Mouse (Mus musculus): ENCODE measurements around the gene Cadm4. TPM values are rescaled to one million over a fixed set of nuclear protein-coding genes. Genes with fewer than 3 reads are reported as not detected.
A peak's percentile ranks its signal among the peaks of the same experiment; 100 is the strongest.

The Cadm4 gene
- total and polyA plus RNA-seq, 3 experiments = 0.16 to 0.59 (median 0.36) TPM

DNA sequence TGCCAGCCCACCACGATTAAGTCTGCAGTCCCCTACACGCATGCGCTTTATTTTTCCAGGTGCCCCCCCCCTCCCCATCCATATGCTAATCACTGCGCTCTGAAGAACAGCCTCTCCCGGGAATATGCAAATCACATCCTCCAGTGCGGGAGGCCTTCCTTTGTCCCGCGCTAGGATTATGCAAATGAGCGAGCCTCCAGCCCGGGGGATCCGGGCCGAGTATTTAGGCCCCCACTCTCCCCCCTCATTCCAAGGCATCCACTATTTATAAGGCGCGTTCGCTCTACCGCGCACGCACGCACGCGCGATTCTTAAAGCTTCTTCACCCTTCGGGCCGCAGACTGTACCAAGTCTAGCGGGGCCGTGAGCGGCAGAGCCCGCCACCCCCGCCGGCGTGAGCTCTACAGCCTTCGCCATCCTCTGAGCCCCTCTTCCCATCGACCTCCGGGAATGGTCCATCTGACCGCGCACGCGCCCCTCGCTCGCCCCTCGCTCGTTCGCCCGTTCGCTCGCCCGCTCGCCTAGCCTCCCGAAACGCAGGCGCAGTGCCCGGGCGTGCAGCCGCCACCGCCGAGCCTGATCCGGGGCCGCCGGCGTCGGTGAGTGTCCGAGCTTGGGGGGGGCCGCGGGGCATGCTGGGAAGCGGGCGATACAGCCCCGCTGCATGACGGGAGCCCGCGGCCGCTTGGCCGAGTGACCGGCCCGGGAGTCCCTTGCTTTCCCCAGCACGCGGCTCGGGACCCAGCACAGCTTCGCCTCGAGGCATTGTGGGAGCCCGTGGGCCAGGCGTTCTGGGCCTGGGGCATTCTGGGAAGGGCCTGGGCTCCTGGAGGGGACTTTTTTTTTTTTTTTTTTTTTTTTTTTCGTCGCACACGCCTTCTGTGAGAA is 25.3 kb downstream of the Cadm4 start, which contains the start of gene Zfp428 (continued):
- no peak for TF ChIP-seq PAX5 (IDR thresholded peaks at IDR 0.05; ENCODE audit: low read length)
- no peak for TF ChIP-seq JUN (IDR thresholded peaks at IDR 0.05; ENCODE audit: insufficient read depth, low read depth, low read length)
- peak; percentile 52; the same call in 1 of the 2 replicates for TF ChIP-seq TBP (conservative IDR thresholded peaks at IDR 0.05; ENCODE audit: low read depth, low read length)
- TF ChIP-seq KAT2A (IDR thresholded peaks at IDR 0.05; ENCODE audit: insufficient replicate concordance, low read length) = peak; percentile 59; the same call in 1 of the 2 replicates
- peak; percentile 66; the same call in 1 of the 2 replicates for TF ChIP-seq POLR2AphosphoS2 (IDR thresholded peaks at IDR 0.05; ENCODE audit: low read depth, low read length)
- peak; percentile 75 for TF ChIP-seq SIN3A (IDR thresholded peaks at IDR 0.05; ENCODE audit: low read length)
- TF ChIP-seq NELFE (IDR thresholded peaks at IDR 0.05; ENCODE audit: low read depth, low read length) = peak; percentile 94
- TF ChIP-seq ETS1 (conservative IDR thresholded peaks at IDR 0.05; ENCODE audit: low read depth, low read length) = peak; percentile 52
- peak; percentile 82 for TF ChIP-seq TCF12 (IDR thresholded peaks at IDR 0.05; ENCODE audit: low read depth, low read length)
- peak; percentile 75; the same call in 1 of the 2 replicates for TF ChIP-seq MAZ (IDR thresholded peaks at IDR 0.05; ENCODE audit: low read depth, low read length)
- TF ChIP-seq MAX (IDR thresholded peaks at IDR 0.05; ENCODE audit: low read length) = peak; percentile 92
- peak; percentile 82 for TF ChIP-seq NRF1 (IDR thresholded peaks at IDR 0.05; ENCODE audit: low read depth, low read length)

DNA sequence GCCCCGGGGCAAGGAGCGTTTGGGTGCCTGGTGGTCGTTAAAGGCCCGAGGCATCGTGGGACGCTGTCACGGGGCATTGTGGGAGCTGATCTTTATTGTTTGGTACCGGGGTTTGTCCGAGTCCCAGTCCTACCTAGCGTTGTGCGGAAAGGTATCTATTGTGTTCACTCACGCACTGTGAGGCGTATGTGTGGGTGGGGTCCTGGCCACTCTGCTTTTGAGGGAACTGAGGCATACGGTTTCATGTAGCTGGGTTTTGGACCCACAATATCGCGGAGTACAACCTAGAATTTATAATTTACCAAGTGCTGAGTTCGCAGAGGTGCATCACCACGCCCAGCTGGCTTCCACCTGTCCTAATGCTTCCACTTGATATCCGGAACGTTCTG is 25.9 kb downstream of the Cadm4 start:
- dilution Hi-C loops (cut with MboI; ENCODE audit: extremely low pct_ligation_motif_present, extremely low pct_unique_long_range_greater_than_20kb, low sequenced_read_pairs) (no loop called here), in situ Hi-C loops (cut with MboI; ENCODE audit: low pct_ligation_motif_present, low pct_unique_long_range_greater_than_20kb, low sequenced_read_pairs) (no loop called here)
- Histone ChIP-seq H3K9me3 (replicated peaks; ENCODE audit: low read length) (no peaks in the 10 kb centered on the region), H3K36me3 (replicated peaks in 1 of 2; ENCODE audit: control insufficient read depth in 1 of 2, insufficient read depth in 1 of 2, low read length in 1 of 2) (peaks cover 0 to 16% of the 10 kb centered on the region in 2 experiments), H3K4me3 (replicated peaks in 1 of 3; ENCODE audit: low read depth in 2 of 3, low read length in 2 of 3, poor library complexity in 1 of 3) (peak overlapping the region; percentile 75 to 88 (median 76)), H3K4me1 (ENCODE audit: control insufficient read depth in 1 of 2, insufficient read depth in 2 of 2) (peaks cover 0 to 25% of the 10 kb centered on the region in 2 experiments; a peak in 2 of 4 replicates), H3K27ac (ENCODE audit: insufficient read depth, low read depth) (peak overlapping the region; percentile 61; the same call in 1 of the 2 replicates), H3K27me3 (replicated peaks) (no peaks in the 10 kb centered on the region), H3K79me2 (replicated peaks; ENCODE audit: control insufficient read depth, extremely low read depth, insufficient read depth, poor library complexity, severe bottlenecking) (0 out of 2 replicates have a peak, but pooled peaks cover 2% of the 10 kb centered on the region), H3K9ac (ENCODE audit: insufficient read depth, low read depth) (peak overlapping the region; percentile 66), H3K4me2 (ENCODE audit: insufficient read depth, low read depth, poor library complexity, severe bottlenecking) (peak overlapping the region; percentile 74)
- TF ChIP-seq KAT2A (IDR thresholded peaks at IDR 0.05; ENCODE audit: insufficient replicate concordance, low read length) (0 out of 2 replicates have a peak, but pooled peaks have one; percentile 0), CTCF (conservative IDR thresholded peaks at IDR 0.05 in 1 of 2, IDR thresholded peaks at IDR 0.05 in 1 of 2; ENCODE audit: low read depth in 2 of 2, low read length in 2 of 2) (no peak), HCFC1 (IDR thresholded peaks at IDR 0.05; ENCODE audit: low read depth, low read length) (0 out of 2 replicates have a peak, but pooled peaks have one; percentile 4), BHLHE40 (IDR thresholded peaks at IDR 0.05; ENCODE audit: low read depth, low read length) (no peak), MAX (IDR thresholded peaks at IDR 0.05; ENCODE audit: low read length) (no peak), JUN (IDR thresholded peaks at IDR 0.05; ENCODE audit: insufficient read depth, low read depth, low read length) (no peak), SIN3A (IDR thresholded peaks at IDR 0.05; ENCODE audit: low read length) (peak; percentile 42; the same call in 1 of the 2 replicates)
- no peak for DNase-seq (ENCODE audit: extremely low read depth)
